Mouse (Mus musculus) kidney, postnatal 0 days (tissue): Measurements from ENCODE around the gene Farp1. TPM values are rescaled to one million over a fixed set of nuclear protein-coding genes. Genes with fewer than 3 reads are reported as not detected.
A peak's percentile ranks its signal among the peaks of the same experiment; 100 is the strongest.

Experiments used
- ATAC-seq: fragments of 200-750 bp; cut with Nextera tagmentation; replicated peaks from 2 replicates; pipeline ENCODE4 v1.8.0; 2017; ENCODE audit warnings: low read depth, moderate number of reproducible peaks, moderate TSS enrichment, moderate library complexity; ENCODE audit not compliant: low FRiP score
- DNase-seq: peaks from one replicate; pipeline ENCODE4 v3.0.0-alpha.2; 2016; ENCODE audit warnings: low spot score
- H3K27ac ChIP-seq: fragments of 300-500 bp; sonication (generic); 2 replicates; pipeline ENCODE4 v1.5.1; 2014; ENCODE audit warnings: mild to moderate bottlenecking
- H3K27me3 ChIP-seq: fragments of 300-500 bp; sonication (generic); 2 replicates; pipeline ENCODE4 v1.6.1; 2014; ENCODE audit warnings: low read length, mixed read lengths; ENCODE audit not compliant: insufficient read depth
- H3K36me3 ChIP-seq: fragments of 300-500 bp; sonication (generic); 2 replicates; pipeline ENCODE4 v1.6.1; 2014; ENCODE audit warnings: low read length, mixed read lengths; ENCODE audit not compliant: insufficient read depth
- H3K4me1 ChIP-seq: fragments of 300-500 bp; sonication (generic); replicated peaks from 2 replicates; pipeline ENCODE4 v1.6.1; 2014; ENCODE audit warnings: antibody characterized with exemption, low read length, mixed read lengths; ENCODE audit not compliant: insufficient read depth
- H3K4me2 ChIP-seq: fragments of 300-500 bp; sonication (generic); 2 replicates; pipeline ENCODE4 v1.6.1; 2014; ENCODE audit warnings: mild to moderate bottlenecking, low read length, moderate library complexity, mixed read lengths
- H3K4me3 ChIP-seq: fragments of 300-500 bp; sonication (generic); replicated peaks from 2 replicates; pipeline ENCODE4 v1.5.1; 2014; ENCODE audit warnings: low read depth, low read length
- H3K9ac ChIP-seq: fragments of 300-500 bp; sonication (generic); 2 replicates; pipeline ENCODE4 v1.6.1; 2014; ENCODE audit warnings: low read depth, low read length
- H3K9me3 ChIP-seq: fragments of 300-500 bp; sonication (generic); replicated peaks from 2 replicates; pipeline ENCODE4 v1.6.1; 2016; ENCODE audit warnings: low read length, inconsistent platforms, mixed read lengths
- CTCF ChIP-seq: IDR thresholded peaks from 2 replicates; pipeline ENCODE4 v1.5.1; 2016; ENCODE audit warnings: antibody characterized with exemption, low read depth, mild to moderate bottlenecking, moderate library complexity
- WGBS: fragments of 180-500 bp; shearing (Covaris S2); extraction: QIAGEN DNeasy Blood & Tissue Kit; methylation state at CpG from one replicate; pipeline ENCODE4 v1.1.7; 2014; 5-methylcytosine and 5-hydroxymethylcytosine counted together
- polyA plus RNA-seq: library from polyadenylated mRNA; unstranded; fragments of >200 nt; fragmentation: Nextera tagmentation; extraction: Ambion mirVana; gene quantifications from 2 replicates; pipeline ENCODE4 v1.2.1, GENCODE M21; 2015

Gene Farp1
- polyA plus RNA-seq, 1 experiment from 2014 or later, result 23.4 TPM

- ATAC-seq (no peak), DNase-seq (no peak)
- no peaks in the 10 kb centered on the region for H3K4me1 ChIP-seq
- H3K9me3 ChIP-seq, result 0 out of 2 replicates have a peak, but pooled peaks cover 3% of the 10 kb centered on the region
- H3K27me3 ChIP-seq, result no peaks in the 10 kb centered on the region
- no peak overlapping the region for H3K4me3 ChIP-seq
- WGBS, result 52% methylated on average over 5 of the region's 5 CpGs
- no peak overlapping the region for H3K4me2 ChIP-seq
- H3K27ac ChIP-seq, result peak overlapping the region; percentile 13; the same call in 1 of the 2 replicates
- TF ChIP-seq CTCF, result no peak
- H3K9ac ChIP-seq, result no peak overlapping the region
- H3K36me3 ChIP-seq, result 0 out of 2 replicates have a peak, but pooled peaks cover 2% of the 10 kb centered on the region
These were observed 157.4 kb downstream of the Farp1 start for GRCm38 (mm10) chr14:121192394-121192793.

DNA sequence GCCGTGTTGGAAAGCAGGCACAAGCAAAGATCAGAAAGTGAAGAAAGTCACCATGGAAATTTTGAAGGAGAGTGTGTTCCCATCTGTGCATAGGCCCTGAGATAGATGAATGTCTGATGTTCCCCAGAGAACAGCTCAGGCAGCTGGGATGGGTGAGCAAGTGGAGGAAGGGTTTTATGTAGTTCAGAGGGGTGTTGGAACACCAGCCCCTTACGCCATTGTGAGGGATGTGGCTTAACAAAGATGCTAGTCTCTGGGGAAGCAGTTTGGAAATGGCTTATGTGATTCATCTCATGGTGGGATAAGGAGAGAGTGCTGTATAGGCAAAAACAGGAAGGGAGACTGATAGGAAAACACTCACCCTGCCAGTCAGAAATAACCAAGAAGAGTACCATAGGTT, 159.0 kb downstream of the Farp1 start:
- no peaks in the 10 kb centered on the region; the same call in 1 of the 2 replicates for H3K4me1 ChIP-seq
- no peak overlapping the region for H3K9ac ChIP-seq
- WGBS, result 90% methylated on average over 2 of the region's 2 CpGs
- no peak for DNase-seq
- H3K9me3 ChIP-seq, result 0 out of 2 replicates have a peak, but pooled peaks cover 3% of the 10 kb centered on the region
- H3K27ac ChIP-seq, result no peak overlapping the region
- H3K4me2 ChIP-seq, result no peak overlapping the region
- H3K36me3 ChIP-seq, result 0 out of 2 replicates have a peak, but pooled peaks cover 2% of the 10 kb centered on the region
- H3K27me3 ChIP-seq, result no peaks in the 10 kb centered on the region
- ATAC-seq, result no peak
- no peak for TF ChIP-seq CTCF
- no peak overlapping the region for H3K4me3 ChIP-seq

GRCm38 (mm10) chr14:121198915-121199572, 164.0 kb downstream of the Farp1 start:
- Histone ChIP-seq H3K4me3 (no peak overlapping the region), H3K4me1 (peaks cover 6% of the 10 kb centered on the region; the same call in 1 of the 2 replicates), H3K27ac (peak overlapping the region; percentile 19; the same call in 1 of the 2 replicates), H3K36me3 (0 out of 2 replicates have a peak, but pooled peaks cover 2% of the 10 kb centered on the region), H3K27me3 (no peaks in the 10 kb centered on the region), H3K4me2 (no peak overlapping the region), H3K9me3 (0 out of 2 replicates have a peak, but pooled peaks cover 3% of the 10 kb centered on the region), H3K9ac (no peak overlapping the region)
- no peak for TF ChIP-seq CTCF
- 32% methylated on average over 14 of the region's 14 CpGs for WGBS
- DNase-seq (peak; percentile 84), ATAC-seq (peak; percentile 87)

DNA sequence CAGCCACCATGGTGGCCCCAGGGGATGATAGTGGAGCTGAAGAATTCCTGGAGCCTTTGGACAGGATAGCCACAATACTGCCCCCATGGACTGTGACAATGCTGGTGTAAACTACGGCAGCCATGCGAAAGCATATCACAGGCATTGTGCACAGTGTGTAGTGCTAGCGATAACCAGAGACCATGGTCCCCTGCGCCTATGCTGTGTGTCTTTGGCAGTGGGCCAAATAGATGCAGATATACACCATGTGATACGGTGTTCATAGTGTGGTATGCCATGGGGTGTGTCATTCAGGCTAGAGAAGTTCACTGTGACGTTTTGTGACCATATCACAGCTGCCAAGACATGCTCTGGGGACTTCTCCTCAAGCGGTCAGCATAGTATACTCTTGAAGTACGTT, 164.8 kb downstream of the Farp1 start:
- no peak overlapping the region for H3K4me3 ChIP-seq
- H3K9ac ChIP-seq, result no peak overlapping the region
- H3K4me2 ChIP-seq, result no peak overlapping the region
- 48% methylated on average over 8 of the region's 8 CpGs for WGBS
- DNase-seq (no peak), ATAC-seq (0 out of 2 replicates have a peak, but pooled peaks have one; percentile 50)
- no peaks in the 10 kb centered on the region for H3K27me3 ChIP-seq
- H3K4me1 ChIP-seq, result peaks cover 6% of the 10 kb centered on the region; the same call in 1 of the 2 replicates
- H3K27ac ChIP-seq, result peak overlapping the region; percentile 19; the same call in 1 of the 2 replicates
- TF ChIP-seq CTCF, result no peak
- H3K9me3 ChIP-seq, result 0 out of 2 replicates have a peak, but pooled peaks cover 3% of the 10 kb centered on the region
- H3K36me3 ChIP-seq, result no peaks in the 10 kb centered on the region

GRCm38 (mm10) chr14:121200353-121200752, 165.4 kb downstream of the Farp1 start:
- H3K27me3 ChIP-seq, result no peaks in the 10 kb centered on the region
- no peak overlapping the region for H3K9ac ChIP-seq
- peaks cover 6% of the 10 kb centered on the region; the same call in 1 of the 2 replicates for H3K4me1 ChIP-seq
- TF ChIP-seq CTCF, result no peak
- no peak overlapping the region for H3K4me3 ChIP-seq
- H3K9me3 ChIP-seq, result 0 out of 2 replicates have a peak, but pooled peaks cover 3% of the 10 kb centered on the region
- H3K4me2 ChIP-seq, result no peak overlapping the region
- H3K27ac ChIP-seq, result no peak overlapping the region
- no peaks in the 10 kb centered on the region for H3K36me3 ChIP-seq
- 58% methylated on average over 8 of the region's 8 CpGs for WGBS
- ATAC-seq (no peak), DNase-seq (no peak)

GRCm38 (mm10) chr14:121201178-121201577, 166.2 kb downstream of the Farp1 start:
- 52% methylated on average over 6 of the region's 6 CpGs for WGBS
- no peak overlapping the region for H3K4me3 ChIP-seq
- no peaks in the 10 kb centered on the region for H3K27me3 ChIP-seq
- no peaks in the 10 kb centered on the region for H3K9me3 ChIP-seq
- ATAC-seq (no peak), DNase-seq (no peak)
- H3K27ac ChIP-seq, result no peak overlapping the region
- H3K9ac ChIP-seq, result no peak overlapping the region
- no peaks in the 10 kb centered on the region for H3K36me3 ChIP-seq
- H3K4me1 ChIP-seq, result peaks cover 6% of the 10 kb centered on the region; the same call in 1 of the 2 replicates
- TF ChIP-seq CTCF, result no peak
- H3K4me2 ChIP-seq, result no peak overlapping the region
